Mouse (Mus musculus) brain, embryonic 18.5 days (tissue): ENCODE data around the gene Hus1.

Experiments used
- DNase-seq: peaks from one replicate; pipeline ENCODE4 v3.0.0-alpha.2; 2012; ENCODE audit warnings: low read depth, low spot score

The Hus1 gene

DNA sequence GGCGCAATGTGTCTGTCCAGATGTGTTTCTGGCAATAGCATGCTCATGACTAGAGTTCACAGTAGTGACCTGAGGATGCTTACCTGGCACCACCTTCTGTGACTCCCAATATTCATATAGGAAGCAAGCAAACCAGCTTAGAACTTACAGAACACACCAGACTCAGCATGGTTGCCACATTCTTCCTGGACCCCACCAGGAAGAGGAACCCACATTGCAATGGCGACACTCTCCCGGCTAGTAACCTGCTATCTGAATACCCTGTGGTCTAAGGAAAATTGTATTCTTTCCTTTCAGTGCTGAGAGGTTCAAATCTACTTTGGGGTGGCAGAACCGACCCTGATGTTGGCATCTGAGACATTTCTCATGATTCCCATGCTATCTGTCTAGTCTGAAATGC, 32.8 kb downstream of the Hus1 start:
- DNase-seq: no peak

DNA sequence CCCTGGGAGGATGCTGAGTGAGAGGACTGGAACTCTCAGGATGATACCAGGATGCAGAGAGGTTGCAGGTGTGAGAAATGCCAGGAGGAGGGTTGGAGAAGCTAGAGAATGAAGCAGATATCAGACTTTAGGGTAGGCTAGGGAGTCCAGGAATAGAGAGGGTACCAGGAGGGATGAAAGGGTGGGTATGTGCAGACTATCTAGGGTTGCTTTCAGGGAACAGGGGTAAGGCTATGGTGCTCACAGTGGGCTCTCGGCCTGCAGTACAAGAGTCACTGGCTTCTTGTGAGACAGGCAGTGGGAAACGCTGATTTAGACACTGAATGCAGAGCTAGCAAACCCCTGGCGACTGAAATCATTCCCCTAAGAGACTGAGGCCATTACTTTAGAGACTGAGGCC, 37.8 kb downstream of the Hus1 start, which contains the start of gene Pkd1l1:
Pkd1l1 (minus strand) TSS at position 101 of the 400 bp plus-strand sequence.
- no peak for DNase-seq

DNA sequence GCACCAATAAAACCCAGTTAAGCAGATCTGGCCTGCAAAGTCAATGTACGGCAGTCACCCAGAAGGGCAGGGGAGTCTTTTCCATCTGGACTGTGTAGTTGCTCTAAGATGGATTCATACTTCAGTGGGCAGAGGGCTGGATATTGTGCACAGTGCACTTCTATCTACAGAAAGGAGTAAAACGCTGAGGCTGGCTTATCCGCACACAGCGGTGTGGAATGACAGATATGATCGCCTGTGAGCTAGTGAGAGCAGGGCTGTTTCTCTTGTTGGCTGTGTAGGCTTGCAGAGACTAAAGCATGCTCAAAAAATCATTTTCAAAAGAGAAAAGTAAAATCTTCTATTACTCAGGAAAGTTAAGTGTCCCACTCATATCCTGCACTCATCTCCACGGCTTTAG, 38.9 kb downstream of the Hus1 start:
- DNase-seq: no peak

DNA sequence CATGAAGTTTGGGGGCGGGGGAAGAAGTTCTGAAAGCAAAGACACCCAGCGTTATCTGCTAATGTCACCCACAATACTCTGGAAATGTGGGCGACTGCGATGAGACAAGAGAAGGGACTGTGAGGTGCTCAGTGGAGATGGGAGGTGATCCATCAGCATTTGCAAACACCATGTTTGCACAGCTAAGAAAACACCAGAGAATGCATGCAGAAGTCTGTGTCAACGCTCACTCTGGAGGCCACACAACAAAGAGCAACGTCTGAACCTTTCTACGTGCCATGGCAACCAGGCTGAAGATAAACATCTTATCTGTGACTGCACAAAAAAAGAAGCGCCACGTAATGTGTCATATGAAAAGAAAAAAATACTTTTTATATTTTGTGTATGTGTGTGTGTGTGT, 40.5 kb downstream of the Hus1 start:
- no peak for DNase-seq

DNA sequence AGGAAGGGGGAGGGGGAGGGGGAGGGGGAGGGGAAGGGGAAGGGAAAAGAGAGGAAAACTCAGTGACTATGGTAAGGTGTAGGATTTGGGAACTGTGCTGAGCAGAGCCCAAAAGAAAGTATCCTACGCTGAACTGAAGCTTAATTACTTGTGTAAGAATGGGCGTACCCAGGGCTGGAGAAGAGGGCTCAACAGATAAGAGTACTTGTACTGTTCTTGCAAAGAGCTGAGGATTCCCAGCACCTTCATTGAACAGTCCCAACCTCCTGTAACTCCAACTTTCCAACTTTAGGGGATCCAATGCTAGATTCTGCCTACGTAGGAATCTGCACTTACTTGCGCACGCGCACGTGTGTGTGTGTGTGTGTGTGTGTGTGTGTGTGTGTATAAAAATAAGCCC, 42.9 kb downstream of the Hus1 start:
- DNase-seq: no peak

DNA sequence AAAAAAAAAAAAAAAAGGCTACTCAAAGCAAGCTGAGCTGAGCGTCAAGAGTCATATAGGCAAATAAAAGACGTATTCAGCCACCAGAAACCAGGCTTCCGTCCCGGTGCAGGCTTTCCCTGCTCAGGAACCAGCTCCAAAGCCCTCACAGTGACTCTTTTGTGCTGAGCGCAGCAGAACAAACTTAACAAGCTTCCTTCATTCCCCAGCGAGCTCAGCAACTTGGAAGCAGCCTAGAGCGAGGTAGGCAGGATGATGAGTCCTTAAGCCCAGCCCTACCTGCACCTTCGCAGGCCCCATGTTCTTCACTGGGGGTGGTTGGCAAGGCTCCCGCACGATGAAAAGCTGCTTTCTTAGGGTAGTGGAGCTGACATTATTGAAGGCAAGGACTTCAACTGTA, 52.4 kb downstream of the Hus1 start:
- no peak for DNase-seq

DNA sequence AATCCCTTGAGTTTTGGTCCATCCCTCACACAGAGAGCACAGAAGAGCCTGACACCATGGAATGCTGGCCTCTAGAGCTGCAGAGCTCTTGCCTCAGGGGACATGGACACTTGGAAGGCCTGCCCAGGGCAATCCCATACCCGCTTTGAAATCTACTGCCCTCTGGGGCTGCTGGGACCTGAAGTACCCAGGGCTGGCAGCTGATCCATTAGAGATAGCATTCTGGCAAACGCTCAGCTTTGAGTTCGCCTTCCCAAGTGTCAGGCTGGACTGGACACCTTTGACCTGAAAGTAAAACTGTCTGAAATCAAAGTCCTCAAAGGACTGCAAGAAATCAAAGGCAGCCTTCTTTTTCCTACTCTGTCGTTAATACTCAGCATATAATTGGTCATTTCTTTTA, 52.9 kb downstream of the Hus1 start:
- DNase-seq: no peak

DNA sequence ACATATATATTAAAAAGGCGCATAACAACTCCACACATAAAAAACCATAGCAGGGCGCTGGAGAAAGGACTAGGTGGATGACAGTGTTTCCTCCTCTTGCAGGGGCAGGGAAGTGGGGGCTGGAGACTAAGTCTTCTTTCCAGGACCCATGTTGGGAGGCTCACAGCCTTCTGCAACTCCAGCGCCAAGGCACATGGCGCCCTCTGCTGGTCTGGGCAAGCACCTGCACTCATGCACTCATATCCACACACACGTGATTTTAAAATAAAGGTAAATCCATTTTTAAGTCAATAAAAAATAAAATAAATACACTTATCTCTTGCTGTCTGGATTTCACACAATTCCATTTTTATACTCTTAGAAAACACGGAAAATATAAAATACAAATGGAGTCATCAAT, 54.0 kb downstream of the Hus1 start:
- no peak for DNase-seq

DNA sequence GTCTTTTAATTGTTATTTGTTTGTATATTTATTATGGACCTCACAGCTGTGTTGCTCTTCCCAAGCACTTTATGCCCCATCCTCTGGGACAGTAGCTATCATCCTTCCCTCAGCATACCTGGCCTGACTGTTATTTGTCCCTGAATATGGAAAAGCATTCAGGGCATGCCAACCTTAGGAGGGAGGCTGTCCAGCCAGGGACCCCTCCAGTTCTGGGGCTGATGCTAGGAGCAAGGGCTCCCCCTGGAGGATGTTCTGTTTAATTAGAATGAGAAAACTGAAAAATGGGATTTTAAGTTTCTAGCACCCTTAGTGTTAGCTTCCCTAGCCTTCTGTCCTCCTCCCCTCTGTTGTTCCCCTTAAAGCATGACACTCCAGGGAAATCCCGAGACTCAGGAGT, 55.3 kb downstream of the Hus1 start:
- DNase-seq: no peak

DNA sequence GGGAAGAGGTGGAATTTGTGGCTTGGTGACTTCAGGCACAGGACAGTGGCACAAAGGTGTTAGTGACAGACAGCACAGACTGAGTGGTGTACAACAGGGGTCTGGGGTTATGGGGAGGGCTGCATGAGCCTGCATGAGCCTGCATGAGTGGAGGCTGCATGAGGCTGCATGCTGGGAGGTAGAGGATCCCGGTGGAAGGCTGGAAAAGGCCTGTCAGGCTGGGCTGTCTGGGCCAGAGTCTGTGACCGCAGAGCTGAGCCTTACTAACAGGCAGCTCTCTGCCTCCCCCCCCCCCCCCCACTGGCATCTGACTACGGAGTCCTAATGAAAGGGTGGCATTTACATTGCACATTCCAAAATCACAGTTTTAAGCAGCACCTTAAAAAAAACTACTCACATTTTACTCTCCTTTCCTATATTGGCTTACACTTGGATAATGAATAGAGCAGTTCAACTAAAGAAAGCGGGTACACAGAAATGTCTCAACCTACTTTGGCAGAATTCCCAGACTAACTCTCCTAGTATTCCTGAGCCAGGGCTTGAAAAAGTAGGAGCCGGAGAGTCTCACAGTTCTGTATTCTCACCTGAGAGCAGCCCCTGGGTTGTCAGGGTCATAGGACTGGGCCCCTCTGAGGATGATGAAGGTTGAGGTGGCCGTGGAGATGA, 61.1 kb downstream of the Hus1 start:
- DNase-seq: no peak

DNA sequence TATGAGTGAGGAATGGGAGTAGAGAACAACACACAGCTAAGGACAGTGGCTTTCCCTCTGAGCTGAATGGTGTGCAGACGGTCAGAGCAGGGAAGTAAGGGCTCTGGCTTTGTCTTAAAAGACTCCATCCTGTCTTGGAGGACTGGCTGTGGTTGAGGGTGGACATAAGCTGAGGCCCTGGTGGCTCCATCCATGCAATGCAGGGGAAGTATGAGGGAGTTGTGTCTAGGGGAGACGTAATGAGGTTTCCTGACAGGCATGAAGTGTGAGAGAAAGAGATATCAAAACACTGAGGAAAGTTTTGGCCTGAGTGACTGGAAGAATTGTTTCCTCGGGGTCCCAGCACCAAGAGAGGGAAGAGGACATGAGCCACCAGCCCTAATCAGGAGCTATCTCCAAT, 62.1 kb downstream of the Hus1 start:
- no peak for DNase-seq

DNA sequence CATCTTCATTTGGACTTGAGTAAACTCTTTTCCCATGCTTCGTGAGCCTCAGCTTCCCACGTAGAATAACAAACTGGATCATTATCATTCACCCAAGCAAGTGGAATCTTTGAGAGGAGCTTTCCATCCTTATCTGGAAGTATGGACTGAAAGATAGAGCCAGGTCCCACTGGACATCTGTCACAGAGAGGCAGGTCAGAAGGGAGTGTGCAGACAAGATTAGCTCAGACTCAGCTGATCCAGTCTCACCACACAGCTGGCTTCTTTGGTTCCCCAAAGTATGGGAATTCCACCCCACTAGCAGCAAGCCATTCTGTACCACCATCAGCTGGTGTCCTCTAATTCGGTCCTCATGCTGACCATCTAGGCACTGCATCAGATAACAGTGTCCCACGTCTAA, 66.9 kb downstream of the Hus1 start:
- DNase-seq: no peak
